Mouse (Mus musculus): Measurements from ENCODE around the gene Ccser1. TPM values are rescaled to one million over a fixed set of nuclear protein-coding genes. Genes with fewer than 3 reads are reported as not detected.

The Ccser1 gene
- polyA plus RNA-seq, 1 experiment from 2014 or later = 28.2 TPM

GRCm38 (mm10) chr6:61430881-61431725 lies 251.0 kb downstream of the Ccser1 start:
- Histone ChIP-seq H3K27ac (peak overlapping the region; percentile 5; the same call in 1 of the 2 replicates), H3K27me3 (ENCODE audit: control insufficient read depth, insufficient read depth, low read length) (no peaks in the 10 kb centered on the region), H3K4me2 (replicated peaks) (no peak overlapping the region), H3K4me1 (replicated peaks; ENCODE audit: control insufficient read depth, insufficient read depth, low read length) (no peaks in the 10 kb centered on the region), H3K9me3 (ENCODE audit: control insufficient read depth, low read length) (no peaks in the 10 kb centered on the region), H3K36me3 (replicated peaks; ENCODE audit: control insufficient read depth, insufficient read depth) (no peaks in the 10 kb centered on the region), H3K9ac (no peak overlapping the region), H3K4me3 (replicated peaks; ENCODE audit: low read length) (no peak overlapping the region)
- ATAC-seq (ENCODE audit: low FRiP score) = peak; percentile 31; the same call in 1 of the 2 replicates
- no peak for DNase-seq (ENCODE audit: low spot score)
- 4% methylated on average over 5 of the region's 5 CpGs for WGBS

DNA sequence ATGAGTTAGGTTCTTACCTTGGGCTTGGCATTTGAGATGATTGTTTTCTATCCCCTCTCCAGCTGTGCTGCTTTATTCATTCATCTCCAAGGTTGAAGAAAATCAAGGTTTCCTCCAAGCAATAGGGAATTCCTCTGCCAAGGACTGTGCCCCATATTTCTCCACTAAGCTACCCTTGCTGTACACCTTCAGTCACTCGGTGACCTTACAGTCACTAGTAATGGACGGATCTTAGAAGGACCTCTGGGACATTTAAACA lies 251.5 kb downstream of the Ccser1 start:
- Histone ChIP-seq H3K4me2 (replicated peaks) (no peak overlapping the region), H3K9ac (no peak overlapping the region), H3K9me3 (ENCODE audit: control insufficient read depth, low read length) (no peaks in the 10 kb centered on the region), H3K36me3 (replicated peaks; ENCODE audit: control insufficient read depth, insufficient read depth) (no peaks in the 10 kb centered on the region), H3K4me3 (replicated peaks; ENCODE audit: low read length) (no peak overlapping the region), H3K27me3 (ENCODE audit: control insufficient read depth, insufficient read depth, low read length) (no peaks in the 10 kb centered on the region), H3K27ac (no peak overlapping the region), H3K4me1 (replicated peaks; ENCODE audit: control insufficient read depth, insufficient read depth, low read length) (no peaks in the 10 kb centered on the region)
- 75% methylated on average over 2 of the region's 2 CpGs for WGBS
- ATAC-seq (ENCODE audit: low FRiP score) = no peak
- DNase-seq (ENCODE audit: low spot score) = no peak

DNA sequence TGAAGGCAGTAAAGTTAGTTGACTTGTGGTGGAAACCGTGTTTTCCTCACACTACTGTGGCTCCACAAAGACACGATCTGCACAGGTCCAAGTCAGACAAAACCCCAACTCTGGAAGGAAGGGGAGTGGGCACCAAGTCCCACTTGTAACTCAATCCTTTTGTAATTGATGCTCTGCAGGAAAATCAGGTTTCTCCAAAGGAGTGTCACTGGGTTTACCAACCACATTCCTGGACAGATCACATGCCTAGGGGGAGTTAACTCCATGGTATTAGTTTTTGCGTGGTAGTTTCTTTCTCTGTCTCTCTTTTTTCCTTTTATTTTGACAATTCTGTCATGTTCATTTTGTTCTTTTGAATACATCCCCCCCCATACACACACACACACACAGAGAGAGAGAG lies 252.0 kb downstream of the Ccser1 start:
- Histone ChIP-seq H3K9ac (no peak overlapping the region), H3K4me2 (replicated peaks) (no peak overlapping the region), H3K4me1 (replicated peaks; ENCODE audit: control insufficient read depth, insufficient read depth, low read length) (no peaks in the 10 kb centered on the region), H3K36me3 (replicated peaks; ENCODE audit: control insufficient read depth, insufficient read depth) (no peaks in the 10 kb centered on the region), H3K27ac (no peak overlapping the region), H3K9me3 (ENCODE audit: control insufficient read depth, low read length) (no peaks in the 10 kb centered on the region), H3K27me3 (ENCODE audit: control insufficient read depth, insufficient read depth, low read length) (no peaks in the 10 kb centered on the region), H3K4me3 (replicated peaks; ENCODE audit: low read length) (no peak overlapping the region)
- WGBS = 63% methylated on average over 3 of the region's 3 CpGs
- ATAC-seq (ENCODE audit: low FRiP score) = no peak
- no peak for DNase-seq (ENCODE audit: low spot score)

- H3K4me2 ChIP-seq (replicated peaks) = no peak overlapping the region
- 51% methylated on average over 3 of the region's 3 CpGs for WGBS
- H3K36me3 ChIP-seq (replicated peaks; ENCODE audit: control insufficient read depth, insufficient read depth) = no peaks in the 10 kb centered on the region
- no peaks in the 10 kb centered on the region for H3K27me3 ChIP-seq (ENCODE audit: control insufficient read depth, insufficient read depth, low read length)
- ATAC-seq (ENCODE audit: low FRiP score) (no peak), DNase-seq (ENCODE audit: low spot score) (no peak)
- H3K4me3 ChIP-seq (replicated peaks; ENCODE audit: low read length) = no peak overlapping the region
- no peaks in the 10 kb centered on the region for H3K4me1 ChIP-seq (replicated peaks; ENCODE audit: control insufficient read depth, insufficient read depth, low read length)
- no peak overlapping the region for H3K27ac ChIP-seq
- H3K9ac ChIP-seq = no peak overlapping the region
- H3K9me3 ChIP-seq (ENCODE audit: control insufficient read depth, low read length) = no peaks in the 10 kb centered on the region
These were observed 252.6 kb downstream of the Ccser1 start for GRCm38 (mm10) chr6:61432703-61433102.

DNA sequence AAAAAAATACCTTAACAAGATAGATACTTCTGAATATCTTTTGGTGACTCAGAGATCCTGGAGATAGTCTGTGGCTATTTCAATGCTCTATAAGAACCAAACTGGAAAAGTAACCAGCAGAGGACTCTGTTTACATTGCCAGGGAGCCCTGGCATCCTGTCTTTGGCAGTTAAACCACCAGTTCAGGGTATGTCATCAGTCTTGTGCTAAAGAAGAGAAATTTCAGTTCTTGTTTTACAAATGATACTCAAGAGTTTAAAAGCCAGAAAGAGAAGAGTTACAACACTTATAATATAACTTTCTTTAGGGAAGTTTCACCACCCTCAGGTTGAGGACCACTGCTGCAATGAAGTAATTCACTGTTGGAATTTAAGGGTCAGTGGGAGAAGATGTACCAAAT lies 258.0 kb downstream of the Ccser1 start:
- no peaks in the 10 kb centered on the region for H3K36me3 ChIP-seq (replicated peaks; ENCODE audit: control insufficient read depth, insufficient read depth)
- no peaks in the 10 kb centered on the region for H3K4me1 ChIP-seq (replicated peaks; ENCODE audit: control insufficient read depth, insufficient read depth, low read length)
- no peak overlapping the region for H3K9ac ChIP-seq
- H3K27me3 ChIP-seq (ENCODE audit: control insufficient read depth, insufficient read depth, low read length) = no peaks in the 10 kb centered on the region
- no peak overlapping the region for H3K27ac ChIP-seq
- no peaks in the 10 kb centered on the region for H3K9me3 ChIP-seq (ENCODE audit: control insufficient read depth, low read length)
- DNase-seq (ENCODE audit: low spot score) = no peak
- no peak for ATAC-seq (ENCODE audit: low FRiP score)
- H3K4me3 ChIP-seq (replicated peaks; ENCODE audit: low read length) = no peak overlapping the region
- no peak overlapping the region for H3K4me2 ChIP-seq (replicated peaks)

GRCm38 (mm10) chr6:61471371-61472152 lies 291.4 kb downstream of the Ccser1 start:
- no peaks in the 10 kb centered on the region for H3K36me3 ChIP-seq (replicated peaks; ENCODE audit: control insufficient read depth, insufficient read depth)
- no peak overlapping the region for H3K9ac ChIP-seq
- no peaks in the 10 kb centered on the region for H3K27me3 ChIP-seq (ENCODE audit: control insufficient read depth, insufficient read depth, low read length)
- ATAC-seq (ENCODE audit: low FRiP score) = no peak
- H3K27ac ChIP-seq = no peak overlapping the region
- 65% methylated on average over 2 of the region's 2 CpGs for WGBS
- DNase-seq (ENCODE audit: low spot score) = no peak
- H3K4me2 ChIP-seq (replicated peaks) = no peak overlapping the region
- H3K4me1 ChIP-seq (replicated peaks; ENCODE audit: control insufficient read depth, insufficient read depth, low read length) = no peaks in the 10 kb centered on the region
- no peak overlapping the region for H3K4me3 ChIP-seq (replicated peaks; ENCODE audit: low read length)
- H3K9me3 ChIP-seq (ENCODE audit: control insufficient read depth, low read length) = no peaks in the 10 kb centered on the region

GRCm38 (mm10) chr6:61485336-61485735 lies 305.2 kb downstream of the Ccser1 start:
- DNase-seq (ENCODE audit: low spot score) (no peak), ATAC-seq (ENCODE audit: low FRiP score) (no peak)
- Histone ChIP-seq H3K9me3 (ENCODE audit: control insufficient read depth, low read length) (no peaks in the 10 kb centered on the region), H3K9ac (no peak overlapping the region), H3K4me1 (replicated peaks; ENCODE audit: control insufficient read depth, insufficient read depth, low read length) (no peaks in the 10 kb centered on the region), H3K27ac (no peak overlapping the region), H3K27me3 (ENCODE audit: control insufficient read depth, insufficient read depth, low read length) (no peaks in the 10 kb centered on the region), H3K4me2 (replicated peaks) (no peak overlapping the region), H3K4me3 (replicated peaks; ENCODE audit: low read length) (no peak overlapping the region), H3K36me3 (replicated peaks; ENCODE audit: control insufficient read depth, insufficient read depth) (no peaks in the 10 kb centered on the region)
- WGBS = 68% methylated on average over 3 of the region's 3 CpGs

DNA sequence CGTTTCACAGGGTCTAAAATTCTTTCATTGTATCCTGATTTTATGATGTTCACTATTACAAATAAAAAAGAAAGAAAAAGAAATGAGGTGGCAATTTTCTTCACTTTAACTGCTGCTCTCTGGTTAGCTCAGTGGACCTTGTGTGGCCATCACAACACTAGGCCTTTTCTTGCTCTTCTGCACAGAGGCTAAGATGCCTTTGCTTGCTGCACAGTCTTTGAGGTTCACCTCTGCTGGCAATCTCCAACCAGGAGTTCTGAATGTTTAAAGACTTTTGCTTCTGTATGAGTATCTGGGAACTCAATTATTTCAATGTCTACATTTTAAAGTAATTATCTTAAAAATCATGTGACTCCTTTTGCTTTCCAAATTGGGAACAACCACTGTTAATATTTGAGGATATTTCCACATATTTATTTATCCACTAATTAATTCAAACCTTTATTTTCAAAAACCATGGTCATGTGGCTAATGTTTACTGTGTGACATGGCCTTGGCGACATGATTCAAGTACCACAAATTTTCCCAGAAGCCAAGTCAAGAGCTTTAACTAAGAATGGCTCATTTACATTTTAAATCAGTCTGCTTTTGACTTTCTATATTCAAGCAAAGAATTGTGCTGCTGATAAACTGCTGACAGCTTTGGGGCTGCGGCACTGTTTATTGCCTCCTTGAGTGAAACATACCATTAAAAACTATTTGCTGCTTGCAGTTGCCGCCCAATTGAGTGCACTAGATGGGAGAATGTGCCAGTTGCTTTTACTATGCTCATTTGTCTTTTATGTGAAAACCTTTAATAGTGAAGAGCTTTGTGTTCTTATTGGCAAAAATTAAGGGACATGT lies 312.1 kb downstream of the Ccser1 start:
- H3K9ac ChIP-seq = no peak overlapping the region
- 43% methylated on average over 4 of the region's 4 CpGs for WGBS
- ATAC-seq (ENCODE audit: low FRiP score) (peak; percentile 66; the same call in 1 of the 2 replicates), DNase-seq (ENCODE audit: low spot score) (no peak)
- H3K9me3 ChIP-seq (ENCODE audit: control insufficient read depth, low read length) = no peaks in the 10 kb centered on the region
- no peaks in the 10 kb centered on the region for H3K4me1 ChIP-seq (replicated peaks; ENCODE audit: control insufficient read depth, insufficient read depth, low read length)
- H3K4me2 ChIP-seq (replicated peaks) = no peak overlapping the region
- H3K4me3 ChIP-seq (replicated peaks; ENCODE audit: low read length) = no peak overlapping the region
- H3K27me3 ChIP-seq (ENCODE audit: control insufficient read depth, insufficient read depth, low read length) = no peaks in the 10 kb centered on the region
- no peak overlapping the region for H3K27ac ChIP-seq
- H3K36me3 ChIP-seq (replicated peaks; ENCODE audit: control insufficient read depth, insufficient read depth) = no peaks in the 10 kb centered on the region

GRCm38 (mm10) chr6:61493386-61493785 lies 313.3 kb downstream of the Ccser1 start:
- Histone ChIP-seq H3K27ac (no peak overlapping the region), H3K27me3 (ENCODE audit: control insufficient read depth, insufficient read depth, low read length) (no peaks in the 10 kb centered on the region), H3K4me3 (replicated peaks; ENCODE audit: low read length) (no peak overlapping the region), H3K9me3 (ENCODE audit: control insufficient read depth, low read length) (no peaks in the 10 kb centered on the region), H3K4me1 (replicated peaks; ENCODE audit: control insufficient read depth, insufficient read depth, low read length) (no peaks in the 10 kb centered on the region), H3K4me2 (replicated peaks) (no peak overlapping the region), H3K9ac (no peak overlapping the region), H3K36me3 (replicated peaks; ENCODE audit: control insufficient read depth, insufficient read depth) (no peaks in the 10 kb centered on the region)
- no peak for DNase-seq (ENCODE audit: low spot score)
- WGBS = 90% methylated on average over 5 of the region's 5 CpGs
- ATAC-seq (ENCODE audit: low FRiP score) = no peak

Measured in hindbrain, embryonic 14.5 days (tissue).